In genomic region chr7:52164021-52164420, GRCm38 (mm10) we compare ENCODE assay signal across 8 mouse cellular contexts.
DNase-seq lines count a peak whose midpoint lies in the region; TF ChIP-seq lines count a peak whose summit lies in the region.
"Not testable (repeated sequence)": the region's sequence is repeated elsewhere in the genome, so short reads cannot be mapped to it uniquely, and the experiment has no call there.

No protein-coding gene starts in this region.

- peak; percentile 75 for DNase-seq in ES-CJ7 (ENCODE audit: low read depth, low spot score)
- not testable (repeated sequence) for DNase-seq in ES-E14 (ENCODE audit: low read depth, low spot score)
- DNase-seq in R1 (ENCODE audit: low read depth, low spot score) = peak; percentile 93
- peak; percentile 78 for DNase-seq in ZHBTc4 (ENCODE audit: low read depth, low spot score)
- peak; percentile 7 for DNase-seq in kidney, adult 11 months
- peak; percentile 24 for DNase-seq in kidney, adult 2 months
- peak; percentile 5 to 9 for DNase-seq in kidney, adult 8-10 months
- DNase-seq in kidney, adult 9 months = peak; percentile 36

- peak overlapping the region; percentile 80; the same call in 1 of the 2 replicates for H3K27ac ChIP-seq in ES-E14 (ENCODE audit: insufficient read depth, low read depth, low read length, poor library complexity, severe bottlenecking)
- H3K27ac ChIP-seq in kidney, adult 2 months (ENCODE audit: insufficient read depth, low read depth, low read length) = not testable (repeated sequence)

- H3K27me3 ChIP-seq in kidney, adult 2 months (replicated peaks; ENCODE audit: control insufficient read depth, insufficient read depth, low read length) = not testable (repeated sequence)

- not testable (repeated sequence) for H3K36me3 ChIP-seq in ES-E14 (ENCODE audit: control insufficient read depth, insufficient read depth, low read length, poor library complexity, severe bottlenecking); kidney, adult 2 months (ENCODE audit: control insufficient read depth, insufficient read depth, low read length)

- not testable (repeated sequence) for TF ChIP-seq CTCF in kidney, adult 2 months (conservative IDR thresholded peaks at IDR 0.05; ENCODE audit: insufficient read depth, insufficient read length, low read depth, low read length)

- H3K9ac ChIP-seq in ES-E14 (ENCODE audit: insufficient read depth, low read depth, low read length, poor library complexity, severe bottlenecking) = not testable (repeated sequence)

- 59% methylated on average over 4 of the region's 4 CpGs for WGBS in kidney, adult 2 months

- H3K4me3 ChIP-seq in ES-E14 (ENCODE audit: insufficient read depth in 1 of 2, low read depth in 1 of 2, low read length in 2 of 2, poor library complexity in 1 of 2, severe bottlenecking in 1 of 2); kidney, adult 2 months (ENCODE audit: insufficient read depth, low read depth, low read length): not testable (repeated sequence)

- H3K4me1 ChIP-seq in ES-E14 (ENCODE audit: control insufficient read depth in 2 of 2, insufficient read depth in 2 of 2, low read length in 2 of 2, poor library complexity in 1 of 2); kidney, adult 2 months (ENCODE audit: control insufficient read depth, insufficient read depth, low read length): not testable (repeated sequence)

- in situ Hi-C loops in ES-E14 (cut with MboI; ENCODE audit: low sequenced_read_pairs in 2 of 2, unreplicated experiment in 2 of 2) = not testable (repeated sequence)

- not testable (repeated sequence) for TF ChIP-seq POLR2A in kidney, adult 2 months (IDR thresholded peaks at IDR 0.05; ENCODE audit: low read depth, low read length)

- not testable (repeated sequence) for H3K9me3 ChIP-seq in ES-E14 (ENCODE audit: control insufficient read depth, insufficient read depth, low read depth, low read length)
